Mouse (Mus musculus): ENCODE measurements around the gene Pter. TPM values are rescaled to one million over a fixed set of nuclear protein-coding genes. Genes with fewer than 3 reads are reported as not detected.

The Pter gene
- polyA plus RNA-seq, 1 experiment from 2014 or later = 34.6 TPM

DNA sequence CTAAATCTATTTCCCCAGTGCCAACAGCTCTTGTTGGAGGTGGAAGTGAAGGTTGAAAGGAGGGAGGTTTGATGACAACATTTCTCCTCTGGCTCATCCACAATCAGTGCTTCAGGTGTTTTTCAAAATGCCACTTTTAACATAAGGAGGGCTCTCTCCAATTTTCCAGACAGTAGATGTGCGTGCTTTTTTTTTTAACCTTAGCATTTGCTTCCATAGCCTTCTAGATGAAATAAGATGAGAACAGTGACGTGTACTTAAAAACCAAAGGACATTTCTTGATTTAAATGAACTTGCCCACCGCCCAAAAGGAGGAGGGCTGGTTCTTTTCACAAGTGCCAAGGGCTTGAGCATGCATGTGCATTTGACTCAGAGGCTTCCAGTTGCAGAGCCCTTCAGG lies 88.1 kb downstream of the Pter start:
- H3K4me3 ChIP-seq (ENCODE audit: low read depth, low read length) = no peak overlapping the region
- no peak overlapping the region; the same call in 1 of the 2 replicates for H3K4me2 ChIP-seq
- ATAC-seq (replicated peaks; ENCODE audit: low FRiP score) (no peak), DNase-seq (ENCODE audit: low spot score) (no peak)
- H3K9ac ChIP-seq (ENCODE audit: low read depth, low read length) = no peak overlapping the region
- no peaks in the 10 kb centered on the region for H3K9me3 ChIP-seq (ENCODE audit: control insufficient read depth, low read length)
- H3K4me1 ChIP-seq (replicated peaks; ENCODE audit: control insufficient read depth, insufficient read depth, low read length) = peaks cover 9% of the 10 kb centered on the region; the same call in 1 of the 2 replicates
- peaks cover 53% of the 10 kb centered on the region for H3K27me3 ChIP-seq (replicated peaks; ENCODE audit: control insufficient read depth, insufficient read depth, low read length)
- no peak overlapping the region for H3K27ac ChIP-seq (ENCODE audit: low read depth, low read length)
- no peaks in the 10 kb centered on the region for H3K36me3 ChIP-seq (ENCODE audit: control insufficient read depth, insufficient read depth, low read length)
- WGBS = 39% methylated on average over 3 of the region's 3 CpGs

DNA sequence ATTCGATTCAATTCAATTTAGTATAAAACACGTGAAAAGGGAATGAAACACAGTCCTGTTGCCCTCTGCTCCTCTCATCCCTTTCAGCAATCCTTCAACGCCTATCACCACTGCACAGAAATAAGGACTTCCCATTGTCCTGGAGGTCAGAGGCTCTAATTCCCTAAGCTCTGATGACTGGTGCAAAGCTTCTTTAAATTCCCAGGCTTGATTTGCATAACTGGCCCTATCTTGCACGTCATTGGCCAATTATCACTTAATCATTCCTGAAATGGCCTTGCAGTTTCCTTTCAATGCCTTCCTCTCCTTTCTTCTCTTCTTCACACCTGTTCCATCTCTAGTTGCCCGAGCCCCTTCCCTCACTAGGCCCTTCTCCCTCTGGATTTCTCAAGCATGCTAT lies 94.5 kb downstream of the Pter start:
- no peak overlapping the region for H3K9ac ChIP-seq (ENCODE audit: low read depth, low read length)
- no peak for DNase-seq (ENCODE audit: low spot score)
- no peaks in the 10 kb centered on the region for H3K9me3 ChIP-seq (ENCODE audit: control insufficient read depth, low read length)
- ATAC-seq (replicated peaks; ENCODE audit: low FRiP score) = no peak
- no peak overlapping the region for H3K4me2 ChIP-seq
- no peak overlapping the region for H3K27ac ChIP-seq (ENCODE audit: low read depth, low read length)
- 42% methylated on average over 5 of the region's 5 CpGs for WGBS
- H3K36me3 ChIP-seq (ENCODE audit: control insufficient read depth, insufficient read depth, low read length) = no peaks in the 10 kb centered on the region
- no peaks in the 10 kb centered on the region for H3K4me1 ChIP-seq (replicated peaks; ENCODE audit: control insufficient read depth, insufficient read depth, low read length)
- peaks cover 8% of the 10 kb centered on the region; the same call in 1 of the 2 replicates for H3K27me3 ChIP-seq (replicated peaks; ENCODE audit: control insufficient read depth, insufficient read depth, low read length)
- no peak overlapping the region for H3K4me3 ChIP-seq (ENCODE audit: low read depth, low read length)

DNA sequence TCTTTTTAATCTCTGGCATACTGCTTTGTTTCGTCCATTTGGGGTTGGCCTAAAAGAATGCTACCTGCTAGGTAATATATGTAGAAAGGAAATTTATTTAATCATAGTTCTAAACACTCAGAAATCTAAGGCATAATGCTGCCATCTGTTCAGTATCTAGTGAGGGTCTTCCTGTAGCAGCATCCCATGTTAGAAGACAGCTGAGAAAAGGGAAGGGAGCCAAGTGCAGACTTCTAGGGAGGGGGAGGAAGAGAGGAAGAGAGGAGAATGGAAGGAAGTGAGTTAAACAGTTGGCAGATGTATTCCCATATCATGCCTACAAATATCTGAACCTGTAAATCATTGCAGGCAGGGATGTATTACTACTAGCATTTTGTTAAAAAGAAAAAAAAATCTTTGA lies 95.0 kb downstream of the Pter start:
- H3K27ac ChIP-seq (ENCODE audit: low read depth, low read length) = no peak overlapping the region
- no peak overlapping the region for H3K4me3 ChIP-seq (ENCODE audit: low read depth, low read length)
- WGBS = 65% methylated on average over 1 of the region's 1 CpGs
- no peaks in the 10 kb centered on the region for H3K9me3 ChIP-seq (ENCODE audit: control insufficient read depth, low read length)
- no peaks in the 10 kb centered on the region for H3K36me3 ChIP-seq (ENCODE audit: control insufficient read depth, insufficient read depth, low read length)
- ATAC-seq (replicated peaks; ENCODE audit: low FRiP score) (no peak), DNase-seq (ENCODE audit: low spot score) (no peak)
- H3K4me2 ChIP-seq = no peak overlapping the region
- H3K9ac ChIP-seq (ENCODE audit: low read depth, low read length) = no peak overlapping the region
- H3K27me3 ChIP-seq (replicated peaks; ENCODE audit: control insufficient read depth, insufficient read depth, low read length) = peaks cover 3% of the 10 kb centered on the region; the same call in 1 of the 2 replicates
- H3K4me1 ChIP-seq (replicated peaks; ENCODE audit: control insufficient read depth, insufficient read depth, low read length) = no peaks in the 10 kb centered on the region

DNA sequence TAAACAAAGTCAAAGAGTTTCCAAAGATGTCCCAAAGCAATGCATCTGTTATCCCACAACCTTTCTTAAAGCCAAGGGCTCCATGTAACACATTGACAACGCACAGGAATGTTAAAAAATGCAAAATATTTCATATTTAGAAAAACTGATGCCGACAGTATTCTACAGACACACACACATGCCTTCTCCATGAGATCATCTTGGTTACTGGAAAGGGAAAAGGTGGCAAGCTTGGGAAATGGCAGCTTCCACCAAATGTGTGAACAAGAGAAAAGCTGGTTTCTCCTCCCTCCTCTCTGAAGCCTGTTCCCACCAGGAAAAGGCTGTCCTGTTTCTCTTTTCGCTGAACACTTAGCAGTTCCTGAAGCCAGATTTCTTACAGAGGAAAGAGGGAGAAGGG lies 114.9 kb downstream of the Pter start:
- no peak overlapping the region for H3K27ac ChIP-seq (ENCODE audit: low read depth, low read length)
- no peak overlapping the region for H3K9ac ChIP-seq (ENCODE audit: low read depth, low read length)
- ATAC-seq (replicated peaks; ENCODE audit: low FRiP score) (no peak), DNase-seq (ENCODE audit: low spot score) (no peak)
- WGBS = 64% methylated on average over 3 of the region's 3 CpGs
- no peak overlapping the region for H3K4me3 ChIP-seq (ENCODE audit: low read depth, low read length)
- H3K36me3 ChIP-seq (ENCODE audit: control insufficient read depth, insufficient read depth, low read length) = no peaks in the 10 kb centered on the region
- H3K4me1 ChIP-seq (replicated peaks; ENCODE audit: control insufficient read depth, insufficient read depth, low read length) = no peaks in the 10 kb centered on the region
- no peaks in the 10 kb centered on the region for H3K27me3 ChIP-seq (replicated peaks; ENCODE audit: control insufficient read depth, insufficient read depth, low read length)
- no peaks in the 10 kb centered on the region for H3K9me3 ChIP-seq (ENCODE audit: control insufficient read depth, low read length)
- no peak overlapping the region for H3K4me2 ChIP-seq

DNA sequence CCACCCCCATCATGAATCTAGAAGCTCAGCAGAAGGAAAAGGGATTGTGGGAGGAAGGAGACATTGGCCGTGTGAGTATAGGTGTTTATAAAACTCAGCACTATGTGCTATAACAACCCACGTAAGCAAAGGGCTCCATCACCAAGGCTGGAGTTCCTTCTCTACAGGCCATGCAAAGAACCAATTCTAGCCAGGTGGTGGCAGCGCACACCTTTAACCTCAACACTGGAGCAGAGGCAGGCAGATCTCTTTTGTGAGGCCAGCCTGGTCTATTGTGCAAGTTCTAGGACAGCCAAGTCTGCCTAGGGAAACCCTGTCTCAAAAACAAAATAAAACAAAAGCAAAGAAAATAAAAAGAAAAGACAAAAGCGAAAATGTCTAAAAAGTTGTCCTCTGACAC lies 115.9 kb downstream of the Pter start:
- DNase-seq (ENCODE audit: low spot score) = no peak
- WGBS = 78% methylated on average over 4 of the region's 4 CpGs

DNA sequence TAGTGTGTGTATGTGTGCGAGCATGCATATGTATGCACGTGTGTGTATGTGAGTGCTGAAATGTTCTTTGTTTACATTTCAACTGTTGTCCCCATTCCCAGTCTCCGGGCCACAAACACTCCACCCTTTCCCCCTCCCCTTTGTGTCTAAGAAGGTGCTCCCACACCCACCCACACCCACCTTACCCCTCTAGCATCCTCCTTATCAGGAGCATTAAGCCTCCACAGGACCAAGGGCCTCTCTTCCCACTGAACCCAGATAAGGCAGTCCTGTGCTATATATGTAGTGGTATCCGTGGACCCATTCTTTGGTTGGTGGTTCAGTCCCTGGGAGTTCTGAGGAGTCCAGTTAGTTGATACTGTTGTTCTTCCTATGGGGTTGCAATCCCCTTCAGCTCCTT lies 120.7 kb downstream of the Pter start:
- Histone ChIP-seq H3K4me2 (no peak overlapping the region; the same call in 1 of the 2 replicates), H3K9ac (ENCODE audit: low read depth, low read length) (no peak overlapping the region), H3K4me3 (ENCODE audit: low read depth, low read length) (no peak overlapping the region), H3K27me3 (replicated peaks; ENCODE audit: control insufficient read depth, insufficient read depth, low read length) (no peaks in the 10 kb centered on the region), H3K9me3 (ENCODE audit: control insufficient read depth, low read length) (no peaks in the 10 kb centered on the region), H3K36me3 (ENCODE audit: control insufficient read depth, insufficient read depth, low read length) (no peaks in the 10 kb centered on the region), H3K27ac (ENCODE audit: low read depth, low read length) (no peak overlapping the region), H3K4me1 (replicated peaks; ENCODE audit: control insufficient read depth, insufficient read depth, low read length) (0 out of 2 replicates have a peak, but pooled peaks cover 2% of the 10 kb centered on the region)
- no peak for DNase-seq (ENCODE audit: low spot score)
- ATAC-seq (replicated peaks; ENCODE audit: low FRiP score) = peak; percentile 99
- 77% methylated on average over 4 of the region's 4 CpGs for WGBS

More for the DNA sequence above, 115.9 kb downstream of the Pter start:
- H3K4me1 ChIP-seq (replicated peaks; ENCODE audit: control insufficient read depth, insufficient read depth, low read length) = 0 out of 2 replicates have a peak, but pooled peaks cover under 1% of the 10 kb centered on the region
- H3K4me2 ChIP-seq = no peak overlapping the region
- no peak; the same call in 1 of the 2 replicates for ATAC-seq (replicated peaks; ENCODE audit: low FRiP score)
- H3K4me3 ChIP-seq (ENCODE audit: low read depth, low read length) = no peak overlapping the region
- no peak overlapping the region for H3K27ac ChIP-seq (ENCODE audit: low read depth, low read length)
- no peaks in the 10 kb centered on the region for H3K27me3 ChIP-seq (replicated peaks; ENCODE audit: control insufficient read depth, insufficient read depth, low read length)
- no peak overlapping the region for H3K9ac ChIP-seq (ENCODE audit: low read depth, low read length)
- no peaks in the 10 kb centered on the region for H3K36me3 ChIP-seq (ENCODE audit: control insufficient read depth, insufficient read depth, low read length)
- H3K9me3 ChIP-seq (ENCODE audit: control insufficient read depth, low read length) = no peaks in the 10 kb centered on the region

DNA sequence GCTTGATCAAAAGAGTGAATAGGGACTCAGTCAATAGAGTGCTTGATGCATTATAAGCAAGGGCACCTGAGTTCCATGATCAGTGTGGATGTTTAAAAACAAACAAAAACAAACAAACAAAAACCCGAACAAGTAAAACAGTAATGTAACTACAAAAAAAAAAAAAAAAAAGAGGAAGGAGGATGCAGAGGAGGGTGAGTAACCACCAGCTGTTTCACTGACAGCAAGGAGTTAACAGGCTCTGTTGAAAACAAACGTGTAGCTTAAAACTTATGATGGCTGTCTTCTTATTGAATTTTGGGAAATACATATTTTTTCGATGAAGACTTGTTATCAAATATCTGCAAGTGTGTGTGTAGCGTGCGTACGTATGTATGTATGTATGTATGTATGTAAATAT lies 124.8 kb downstream of the Pter start:
- H3K27me3 ChIP-seq (replicated peaks; ENCODE audit: control insufficient read depth, insufficient read depth, low read length) = no peaks in the 10 kb centered on the region
- H3K9me3 ChIP-seq (ENCODE audit: control insufficient read depth, low read length) = no peaks in the 10 kb centered on the region
- no peaks in the 10 kb centered on the region for H3K36me3 ChIP-seq (ENCODE audit: control insufficient read depth, insufficient read depth, low read length)
- no peak overlapping the region for H3K27ac ChIP-seq (ENCODE audit: low read depth, low read length)
- 77% methylated on average over 6 of the region's 6 CpGs for WGBS
- H3K4me2 ChIP-seq = no peak overlapping the region
- H3K4me3 ChIP-seq (ENCODE audit: low read depth, low read length) = no peak overlapping the region
- no peak overlapping the region for H3K9ac ChIP-seq (ENCODE audit: low read depth, low read length)
- ATAC-seq (replicated peaks; ENCODE audit: low FRiP score) (no peak), DNase-seq (ENCODE audit: low spot score) (no peak)
- H3K4me1 ChIP-seq (replicated peaks; ENCODE audit: control insufficient read depth, insufficient read depth, low read length) = 0 out of 2 replicates have a peak, but pooled peaks cover 2% of the 10 kb centered on the region

Other genes starting within 250 kb of the Pter start
- gene C1ql3, start 87.8 kb downstream of the Pter start, polyA plus RNA-seq (2014; fragmentation: Nextera tagmentation; extraction: Ambion mirVana) = 0.38 and 0.65 TPM in 2 replicates

All from liver, embryonic 11.5 days (tissue).